Mouse (Mus musculus): ENCODE data around the gene Cd80.
"Not testable (repeated sequence)": the region's sequence is repeated elsewhere in the genome, so short reads cannot be mapped to it uniquely, and the experiment has no call there.

Gene Cd80

DNA sequence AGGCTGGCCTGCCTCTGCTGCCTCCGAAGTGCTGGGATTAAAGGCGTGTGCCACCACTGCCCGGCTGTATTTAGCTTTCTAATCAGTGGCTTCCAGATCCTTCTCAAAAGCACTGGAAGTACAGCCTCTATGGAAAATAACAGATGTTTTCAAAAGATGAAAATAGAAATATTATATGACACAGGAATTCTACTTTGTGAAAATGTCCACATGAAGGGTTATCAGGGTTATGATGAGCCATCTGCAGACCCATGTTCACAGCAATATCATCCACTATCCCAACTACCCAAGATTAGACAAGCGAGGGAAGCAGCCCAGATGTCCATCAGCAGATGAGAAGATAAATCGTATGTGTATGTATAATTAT, 17.1 kb downstream of the Cd80 start:
- DNase-seq (ENCODE audit: low spot score in 2 of 2) = no peak

DNA sequence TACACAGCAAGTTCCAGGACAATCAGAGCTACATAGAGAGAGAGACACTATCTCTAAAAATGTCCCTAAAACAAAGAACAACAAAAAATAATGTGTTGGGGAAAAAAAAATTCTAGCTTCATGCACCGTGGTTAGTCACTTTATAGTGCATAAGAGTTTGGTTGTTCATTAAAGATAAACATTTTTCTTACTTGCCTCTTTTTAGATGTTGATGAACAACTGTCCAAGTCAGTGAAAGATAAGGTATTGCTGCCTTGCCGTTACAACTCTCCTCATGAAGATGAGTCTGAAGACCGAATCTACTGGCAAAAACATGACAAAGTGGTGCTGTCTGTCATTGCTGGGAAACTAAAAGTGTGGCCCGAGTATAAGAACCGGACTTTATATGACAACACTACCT, 18.3 kb downstream of the Cd80 start:
- no peak for DNase-seq (ENCODE audit: low spot score in 2 of 2)

DNA sequence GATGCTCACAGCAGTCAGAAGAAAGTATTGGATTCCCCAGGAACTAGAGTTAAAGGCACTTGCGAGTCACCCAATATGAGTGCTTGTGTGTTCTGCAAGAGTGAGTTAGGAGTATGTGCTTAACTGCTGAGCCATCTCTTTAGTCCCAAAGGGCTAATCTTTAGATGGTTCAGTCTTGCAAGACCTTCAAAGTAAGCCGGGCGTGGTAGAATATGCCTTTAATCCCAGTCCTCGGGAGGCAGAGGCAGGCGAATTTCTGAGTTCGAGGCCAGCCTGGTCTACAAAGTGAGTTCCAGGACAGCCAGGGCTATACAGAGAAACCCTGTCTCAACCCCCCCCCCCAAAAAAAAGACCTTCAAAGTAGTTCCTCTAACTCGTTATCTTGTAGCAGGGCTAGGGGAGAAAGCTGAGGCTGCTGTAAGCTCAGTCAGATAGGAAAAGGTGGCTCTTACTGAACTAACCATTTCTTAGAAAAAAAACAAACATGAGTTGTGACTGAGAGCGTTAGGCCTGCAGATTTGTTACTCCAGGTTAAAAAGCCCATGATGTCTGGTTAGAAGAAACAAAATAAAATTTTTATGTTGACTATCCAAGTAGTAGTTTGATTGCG, 19.4 kb downstream of the Cd80 start:
- no peak for DNase-seq (ENCODE audit: low spot score in 2 of 2)

DNA sequence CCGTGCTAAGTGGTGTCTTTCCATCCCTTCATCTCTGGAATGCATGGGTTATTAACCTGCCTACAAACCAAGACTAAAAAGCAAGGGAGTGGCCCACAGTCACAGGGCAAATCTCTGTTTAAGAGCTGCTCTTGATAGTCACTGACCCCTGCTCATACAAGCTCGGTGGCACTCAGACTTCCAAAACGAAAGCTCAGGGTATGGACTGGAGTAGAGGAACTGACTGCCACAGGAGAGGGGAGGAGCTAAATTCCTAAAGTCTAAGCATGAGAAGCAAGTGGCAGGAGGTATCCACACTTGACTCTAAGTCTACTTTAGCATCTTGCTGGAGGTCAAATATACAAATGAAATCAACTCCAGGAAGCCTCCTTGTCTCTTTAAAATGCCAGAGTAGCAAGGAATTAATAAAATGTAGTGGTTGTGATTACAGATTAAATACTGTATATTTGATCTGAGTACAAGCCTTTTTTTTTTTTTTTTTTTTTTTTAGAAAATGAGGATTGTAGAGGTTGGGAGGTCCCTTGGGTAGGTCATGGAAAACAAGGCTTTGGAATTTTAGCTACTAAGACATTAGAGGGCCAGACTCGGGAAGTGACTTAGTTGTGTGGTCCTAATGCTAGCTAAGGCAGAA, 20.4 kb downstream of the Cd80 start:
- DNase-seq (ENCODE audit: low spot score in 2 of 2) = no peak

DNA sequence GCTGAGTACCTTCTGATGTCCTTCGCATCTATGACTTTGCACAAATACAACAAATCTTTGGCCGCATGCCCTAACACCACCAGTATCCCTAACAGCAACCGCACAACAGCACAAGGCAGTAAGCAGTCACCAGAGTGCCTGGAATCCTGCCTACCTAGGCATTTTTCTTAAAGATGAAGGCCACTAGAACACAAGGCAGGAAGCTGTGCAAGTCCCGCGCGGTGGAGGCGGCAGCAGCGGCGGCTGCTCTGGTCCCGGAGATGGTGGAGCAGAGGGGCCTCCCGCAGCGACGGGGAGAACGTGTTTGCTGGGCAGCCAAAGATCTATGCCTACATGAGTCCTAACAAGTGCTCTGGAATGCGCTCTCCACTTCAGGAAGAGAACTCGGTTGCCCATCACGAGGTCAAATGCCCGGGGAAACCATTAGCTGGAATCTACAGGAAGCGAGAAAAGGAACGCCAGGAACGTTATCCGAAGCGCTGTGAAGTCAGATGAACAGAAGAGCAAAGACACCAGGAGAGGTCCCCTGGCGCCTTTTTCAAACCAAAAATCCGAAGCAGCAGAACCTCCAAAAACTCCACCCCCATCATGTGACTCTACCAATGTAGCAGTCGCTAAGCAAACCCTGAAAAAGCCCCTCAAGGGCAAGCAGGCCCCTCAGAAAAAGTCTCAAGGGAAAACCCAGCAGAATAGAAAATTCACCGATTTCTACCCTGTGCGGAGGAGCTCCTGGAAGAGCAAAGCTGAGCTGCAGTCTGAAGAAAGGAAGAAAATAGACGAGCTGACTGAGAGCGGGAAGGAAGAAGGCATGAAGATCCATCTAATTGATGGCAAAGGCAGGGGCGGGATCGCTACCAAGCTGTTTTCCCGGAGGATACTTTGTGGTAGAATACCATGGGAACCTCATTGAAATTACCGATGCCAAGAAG, 21.2 kb downstream of the Cd80 start:
- peak in 1 of 2 experiments; percentile 76 for DNase-seq (ENCODE audit: low spot score in 2 of 2)

DNA sequence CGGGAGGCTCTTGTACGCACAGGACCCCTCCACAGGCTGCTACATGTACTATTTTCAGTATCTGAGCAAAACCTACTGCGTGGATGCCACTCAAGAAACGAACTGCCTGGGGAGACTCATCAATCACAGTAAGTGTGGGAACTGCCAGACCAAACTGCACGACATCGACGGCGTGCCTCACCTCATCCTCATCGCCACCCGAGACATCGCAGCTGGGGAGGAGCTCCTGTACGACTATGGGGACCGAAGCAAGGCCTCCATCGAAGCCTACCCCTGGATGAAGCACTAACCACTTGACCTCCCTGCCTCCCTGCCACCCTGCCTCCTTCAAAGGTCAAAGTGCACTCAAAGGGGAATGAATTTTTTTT, 21.9 kb downstream of the Cd80 start:
- DNase-seq (ENCODE audit: low spot score in 2 of 2) = not testable (repeated sequence)

DNA sequence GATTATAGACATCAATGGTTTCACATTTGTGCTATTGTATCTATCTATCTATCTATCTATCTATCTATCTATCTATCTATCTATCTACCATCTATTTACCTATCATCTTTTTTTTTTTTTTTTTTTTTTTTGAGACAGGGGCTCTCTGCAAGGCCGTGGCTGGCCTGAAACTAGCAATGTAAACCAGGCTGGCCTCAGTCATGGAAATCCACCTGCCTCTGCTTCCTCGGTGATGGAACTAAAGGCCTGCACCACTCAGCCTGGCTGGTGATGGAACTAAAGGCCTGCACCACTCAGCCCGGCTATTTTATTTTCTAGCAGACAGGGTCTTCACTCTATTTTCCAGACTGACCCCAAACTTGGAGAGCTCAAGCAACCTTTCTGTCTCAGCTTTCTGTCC, 22.9 kb downstream of the Cd80 start:
- DNase-seq (ENCODE audit: low spot score in 2 of 2) = no peak

DNA sequence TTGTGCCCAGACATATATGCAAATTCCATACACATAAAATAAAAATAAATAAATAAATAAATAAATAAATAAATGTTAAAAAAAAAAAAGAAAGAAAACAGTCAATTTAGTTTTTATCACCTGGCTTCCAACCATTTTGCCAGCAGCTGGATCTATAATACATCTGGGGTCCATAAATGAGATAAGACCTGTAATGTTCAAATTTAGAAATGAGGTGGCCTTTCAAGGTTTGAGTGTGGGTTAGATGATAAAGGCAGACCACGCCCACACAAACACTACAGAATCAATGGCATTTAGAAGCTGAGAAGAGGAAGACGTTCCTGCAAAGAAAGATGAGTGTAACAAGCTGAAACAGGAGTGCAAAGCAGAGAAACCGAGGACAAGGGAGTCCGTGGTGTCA, 26.0 kb downstream of the Cd80 start:
- DNase-seq (ENCODE audit: low spot score in 2 of 2) = no peak

DNA sequence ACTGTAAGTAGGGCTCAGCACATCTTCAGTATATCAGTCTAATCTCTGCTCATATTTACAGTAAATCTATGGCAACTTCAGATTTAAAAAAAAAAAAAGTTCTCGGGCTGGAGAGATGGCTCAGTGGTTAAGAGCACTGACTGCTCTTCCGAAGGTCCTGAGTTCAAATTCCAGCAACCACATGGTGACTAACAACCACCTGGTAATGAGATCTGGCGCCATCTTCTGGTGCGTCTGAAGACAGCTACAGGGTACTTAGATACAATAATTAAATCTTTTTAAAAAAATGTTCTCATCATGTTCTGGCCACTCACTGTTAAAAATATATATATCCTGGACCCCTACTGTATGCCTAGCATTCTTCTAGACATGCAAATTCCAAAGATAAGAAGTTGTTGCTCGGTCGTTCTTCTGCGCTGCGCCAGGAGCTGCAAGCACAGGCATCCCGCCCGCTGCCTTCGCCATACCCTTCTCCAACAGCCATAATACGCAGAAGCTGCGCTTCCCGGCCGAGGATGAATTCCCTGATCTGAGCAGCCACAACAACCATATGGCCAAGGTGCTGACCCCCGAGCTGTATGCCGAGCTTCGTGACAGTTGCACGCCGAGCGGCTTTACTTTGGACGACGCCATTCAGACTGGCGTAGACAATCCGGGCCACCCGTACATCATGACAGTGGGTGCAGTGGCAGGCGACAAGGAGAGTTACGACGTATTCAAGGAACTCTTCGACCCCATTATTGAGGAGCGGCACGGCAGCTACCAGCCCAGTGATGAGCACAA, 27.6 kb downstream of the Cd80 start:
- DNase-seq (ENCODE audit: low spot score in 2 of 2) = peak in 1 of 2 experiments; percentile 40

DNA sequence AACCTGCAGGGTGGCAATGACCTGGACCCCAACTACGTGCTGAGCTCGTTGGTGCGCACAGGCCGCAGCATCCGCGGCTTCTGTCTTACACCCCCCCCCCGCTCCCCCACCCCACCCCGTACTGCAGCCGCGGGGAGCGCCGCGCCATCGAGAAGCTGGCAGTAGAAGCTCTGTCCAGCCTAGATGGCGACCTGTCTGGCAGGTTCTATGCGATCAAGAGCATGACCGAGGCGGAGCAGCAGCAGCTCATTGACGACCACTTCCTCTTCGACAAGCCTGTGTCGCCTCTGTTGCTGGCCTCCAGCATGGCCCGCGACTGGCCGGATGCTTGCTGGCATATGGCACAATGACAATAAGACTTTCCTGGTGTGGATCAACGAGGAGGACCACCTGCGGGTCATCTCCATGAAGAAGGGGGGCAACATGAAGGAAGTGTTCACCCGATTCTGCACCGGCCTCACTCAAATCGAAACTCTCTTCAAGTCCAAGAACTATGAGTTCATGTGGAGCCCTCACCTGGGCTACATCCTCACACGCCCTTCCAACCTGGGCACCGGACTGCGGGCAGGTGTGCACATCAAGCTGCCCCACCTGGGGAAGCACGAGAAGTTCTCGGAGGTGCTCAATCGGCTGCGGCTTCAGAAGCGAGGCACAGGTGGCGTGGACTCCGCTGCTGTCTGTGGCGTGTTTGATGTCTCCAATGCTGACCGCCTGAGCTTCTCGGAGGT, 28.4 kb downstream of the Cd80 start:
- DNase-seq (ENCODE audit: low spot score in 2 of 2) = no peak

DNA sequence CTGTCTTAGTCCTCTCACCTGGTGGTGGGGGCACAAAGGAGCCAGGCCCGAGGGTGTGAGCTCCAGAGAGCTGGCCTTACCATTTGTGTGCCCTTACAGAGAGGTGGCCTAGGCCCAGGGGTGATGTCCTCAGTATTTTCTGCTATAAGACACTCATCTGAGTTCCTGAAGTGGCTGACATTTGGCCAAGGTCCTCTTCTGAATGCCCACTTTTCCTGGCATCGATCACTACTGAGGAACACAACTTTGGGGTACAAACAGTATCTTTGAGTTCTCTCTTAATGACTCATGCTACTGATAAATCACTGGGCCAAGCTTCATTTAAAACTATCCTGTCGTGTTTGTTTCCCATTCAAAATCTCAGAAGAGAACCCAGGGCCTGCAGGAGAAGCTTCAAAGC, 37.2 kb downstream of the Cd80 start:
- DNase-seq (ENCODE audit: low spot score in 2 of 2) = no peak

DNA sequence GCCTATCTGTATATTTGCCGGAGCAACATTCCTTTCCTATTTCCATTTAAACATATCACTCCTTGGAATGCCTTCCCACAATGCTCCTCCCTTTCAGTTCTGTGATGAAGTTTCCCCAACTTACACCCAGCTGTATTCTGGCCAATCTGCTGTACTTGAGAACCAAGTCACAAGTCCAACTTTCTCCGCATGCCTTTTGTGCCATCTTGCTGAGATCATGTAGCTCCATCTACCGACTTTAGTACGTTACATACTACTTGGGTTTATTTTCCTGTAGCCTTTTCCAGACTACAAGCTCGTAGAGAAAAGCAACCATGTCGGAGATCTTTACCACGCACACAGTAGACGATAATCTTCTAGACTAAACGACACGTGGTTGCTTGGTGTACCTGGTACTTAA, 38.5 kb downstream of the Cd80 start:
- no peak for DNase-seq (ENCODE audit: low spot score in 2 of 2)

DNA sequence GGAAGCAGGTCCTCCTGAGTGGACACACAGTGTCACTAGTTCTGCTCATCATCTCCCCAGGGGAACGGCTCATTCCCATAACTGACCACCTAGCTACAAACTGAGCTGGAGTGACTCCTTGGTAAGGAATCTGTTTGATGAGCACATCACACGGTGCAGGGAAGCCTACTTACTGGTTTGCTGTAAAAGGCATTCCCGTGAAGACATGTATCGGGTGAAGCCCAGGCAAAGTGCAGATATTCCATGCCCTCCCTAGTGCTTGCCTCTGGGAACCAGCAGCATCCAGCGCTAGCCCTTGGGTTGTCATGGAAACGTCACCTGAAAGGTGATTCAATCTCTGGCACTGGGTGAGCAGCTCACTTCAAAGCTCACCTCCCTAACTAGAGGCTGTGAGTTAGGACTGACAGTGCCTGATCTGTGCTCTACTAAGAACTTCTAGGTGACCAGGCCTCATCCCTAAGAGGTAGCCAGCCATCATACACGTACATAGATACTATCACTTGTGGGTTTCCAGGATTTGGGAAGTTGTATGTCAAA, 41.3 kb downstream of the Cd80 start:
- no peak for DNase-seq (ENCODE audit: low spot score in 2 of 2)

DNA sequence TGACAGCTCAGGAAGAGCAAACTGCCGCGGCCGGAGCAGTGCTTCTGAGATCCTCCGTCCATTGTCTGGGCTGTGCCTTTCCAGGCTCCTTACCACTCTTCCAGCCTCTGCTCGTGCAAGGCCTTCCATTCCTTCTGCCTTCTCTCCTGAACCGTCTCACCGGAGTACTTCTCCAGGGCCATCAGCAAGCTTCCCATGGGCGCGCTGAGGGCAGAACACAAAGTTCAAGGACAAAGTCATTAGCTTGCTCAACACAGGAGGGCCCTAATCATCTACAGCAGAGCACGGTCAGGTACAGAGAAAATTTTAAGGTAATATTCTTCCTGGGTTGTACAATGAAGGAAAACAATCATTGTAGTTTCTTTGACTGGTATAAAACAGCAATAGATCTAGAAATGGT, 47.1 kb downstream of the Cd80 start:
- no peak for DNase-seq (ENCODE audit: low spot score in 2 of 2)

DNA sequence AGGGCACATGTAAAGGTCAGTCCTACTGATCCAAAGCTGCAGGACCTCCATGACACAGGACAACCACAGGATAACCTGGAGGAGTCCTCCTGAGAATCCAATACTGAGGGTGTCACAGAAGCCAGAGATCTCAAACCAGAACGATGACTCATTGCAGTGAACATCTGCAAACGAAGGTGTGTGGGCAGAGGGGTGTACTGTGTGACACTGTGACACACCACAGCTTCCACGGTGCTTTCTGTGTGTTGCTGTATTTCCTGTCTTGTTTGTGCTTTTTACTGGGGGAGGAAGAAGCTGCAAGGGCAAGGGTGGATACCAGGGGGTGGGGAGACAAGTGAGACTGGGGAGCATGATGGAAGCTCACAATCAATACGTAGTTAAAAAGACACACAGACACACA, 48.2 kb downstream of the Cd80 start:
- DNase-seq (ENCODE audit: low spot score in 2 of 2) = no peak

DNA sequence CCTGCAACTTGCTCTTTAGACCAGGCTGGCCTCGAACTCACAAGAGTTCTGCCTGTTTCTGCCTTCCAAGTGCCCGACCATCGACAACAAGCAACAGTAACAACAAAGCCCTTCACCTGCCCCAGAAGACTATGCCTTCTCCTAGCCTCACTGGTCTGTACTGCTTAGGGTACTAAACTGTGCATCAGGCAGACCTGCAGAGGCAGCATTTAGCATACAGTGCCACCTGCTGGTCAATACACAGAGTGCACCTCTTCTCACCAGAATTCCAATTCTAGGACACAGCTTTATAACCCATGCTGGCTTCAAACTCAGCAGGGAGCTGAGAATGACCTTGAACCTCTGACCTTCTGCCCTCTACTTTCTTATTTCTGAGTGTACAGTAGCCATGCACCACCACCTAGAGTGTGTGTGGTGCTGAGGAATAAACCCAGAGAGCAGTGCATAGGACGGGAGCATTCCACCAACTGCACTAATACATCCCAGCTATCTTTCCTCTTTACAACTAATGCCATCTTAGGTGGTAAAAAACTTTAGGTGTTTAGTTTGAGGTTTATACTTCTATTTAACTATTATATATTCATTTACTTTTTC, 50.8 kb downstream of the Cd80 start:
- DNase-seq (ENCODE audit: low spot score in 2 of 2) = peak; percentile 60 to 77

DNA sequence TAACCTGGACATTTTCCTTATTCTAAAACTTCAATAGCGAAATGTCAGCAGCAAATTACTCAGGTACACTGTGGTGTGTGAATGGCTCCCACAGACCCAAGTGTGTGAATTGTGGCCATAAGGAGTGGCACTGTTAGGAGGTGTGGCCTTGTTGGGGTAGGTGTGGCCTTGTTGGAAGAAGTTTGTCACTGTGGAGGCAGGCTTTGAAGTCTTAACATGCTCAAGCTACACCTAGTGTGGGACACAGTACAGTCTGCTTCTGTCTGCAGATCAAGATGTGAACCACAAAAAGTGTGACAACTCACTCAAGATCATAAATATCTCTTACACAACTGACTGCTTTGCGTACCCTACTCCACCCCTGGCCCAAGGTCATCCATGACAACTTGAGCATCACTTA, 55.5 kb downstream of the Cd80 start:
- no peak for DNase-seq (ENCODE audit: low spot score in 2 of 2)

DNA sequence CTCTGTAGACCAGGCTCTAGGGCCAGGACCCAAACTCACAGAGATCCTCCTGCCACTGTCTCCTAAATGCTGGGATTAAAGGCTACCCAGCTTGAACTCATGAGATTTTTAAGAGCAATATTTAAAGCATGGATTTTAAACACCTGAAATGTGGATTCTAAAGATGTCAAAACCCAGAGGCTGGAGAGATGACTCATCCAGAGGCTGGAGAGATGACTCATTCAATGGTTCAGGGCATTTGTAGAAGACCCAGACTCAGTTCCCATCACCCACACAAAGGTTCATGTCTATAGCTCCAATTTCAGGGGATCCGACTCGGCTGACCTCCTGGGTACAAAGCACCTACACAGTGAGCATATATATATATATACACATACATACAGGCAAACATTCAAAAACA, 63.8 kb downstream of the Cd80 start:
- no peak for DNase-seq (ENCODE audit: low spot score in 2 of 2)

DNA sequence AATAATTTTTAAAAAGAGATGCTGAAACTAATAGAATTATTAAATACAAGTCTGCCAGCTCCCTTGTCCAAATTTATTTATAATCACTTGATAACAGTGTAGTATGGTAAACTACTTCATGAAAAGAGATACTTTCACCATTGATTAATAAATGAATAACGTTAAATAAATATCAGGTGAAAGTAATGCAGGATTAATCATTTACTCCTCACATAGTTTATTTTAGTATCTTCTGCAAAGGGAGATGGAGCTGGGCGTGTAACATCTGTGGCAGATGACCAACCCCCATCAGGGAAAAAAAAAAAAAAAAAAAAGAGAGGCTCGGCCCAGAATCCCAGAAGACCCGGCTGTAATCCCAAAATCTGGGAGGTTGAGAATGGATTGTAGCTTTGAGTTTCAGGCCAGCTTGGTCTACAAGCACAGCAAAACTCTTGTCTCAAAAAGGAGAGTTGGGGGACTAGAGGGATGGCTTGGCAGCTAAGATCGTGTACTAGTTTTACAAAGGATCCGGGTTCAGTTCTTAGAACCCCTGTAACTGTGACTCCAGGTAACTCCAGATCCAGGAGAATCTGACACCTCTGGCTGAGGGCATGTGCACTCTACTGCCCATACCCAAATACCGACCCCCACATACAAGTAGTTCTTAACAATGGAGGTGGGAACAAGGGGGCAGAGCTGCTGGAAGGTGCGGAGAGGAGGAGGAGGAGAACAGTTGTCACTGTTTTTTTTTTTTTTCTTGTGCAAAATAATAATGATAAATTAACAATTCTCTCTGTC, 66.0 kb downstream of the Cd80 start:
- no peak for DNase-seq (ENCODE audit: low spot score in 2 of 2)

Data from spleen, postnatal 4 days (tissue).